Mouse (Mus musculus): ENCODE results near the gene Kyat3. TPM values are rescaled to one million over a fixed set of nuclear protein-coding genes. Genes with fewer than 3 reads are reported as not detected.
"Not testable (repeated sequence)": the region's sequence is repeated elsewhere in the genome, so short reads cannot be mapped to it uniquely, and the experiment has no call there.

The Kyat3 gene
- polyA plus RNA-seq (2016; fragmentation: Nextera tagmentation; extraction: Ambion mirVana), result 10.2 and 11.9 TPM in 2 replicates

DNA sequence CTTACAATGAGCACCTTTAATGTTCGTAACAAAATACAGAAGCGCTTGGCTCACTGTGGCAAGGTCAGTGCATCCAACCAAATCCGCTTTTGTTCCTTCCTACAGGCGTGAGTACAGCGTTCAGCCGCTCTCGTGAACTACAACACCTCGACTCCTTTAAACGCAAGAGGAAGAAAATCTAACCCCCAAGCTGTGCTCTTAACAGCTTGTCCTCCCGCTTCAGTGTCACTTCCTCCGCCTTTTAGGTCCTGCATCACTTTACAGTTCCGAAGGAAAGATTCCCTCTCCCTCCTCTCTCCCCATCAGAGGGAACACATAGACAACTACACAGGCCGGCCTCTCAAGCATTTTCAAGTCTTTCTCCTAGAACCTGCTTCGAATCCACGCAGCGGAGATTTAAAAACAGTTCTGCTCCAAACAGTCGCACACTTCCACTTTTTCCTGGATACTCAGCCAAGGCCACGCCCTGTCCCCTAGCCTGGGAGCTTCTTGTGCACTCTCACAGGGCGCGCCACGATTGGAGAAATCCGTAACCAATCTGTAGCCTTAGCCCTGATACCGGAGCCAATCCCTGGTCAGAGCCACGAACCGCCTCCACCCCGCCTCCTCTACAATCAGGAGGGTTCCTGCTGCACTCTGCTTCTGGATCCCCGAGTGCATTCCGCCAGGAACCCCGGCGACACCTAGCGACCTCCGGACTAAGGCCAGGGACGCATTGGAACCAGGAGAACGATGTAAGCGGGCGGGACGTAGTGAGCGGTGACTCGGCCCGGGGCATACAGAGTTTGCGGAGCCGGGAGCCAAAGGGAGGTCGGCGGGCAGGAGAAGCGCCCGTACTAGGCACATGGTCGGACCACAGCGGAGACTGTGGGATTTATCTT, at the start of gene Kyat3:
Kyat3 (plus strand) TSS at position 610 of the 881 bp plus-strand sequence.
- Histone ChIP-seq H3K4me1 (peaks cover 15% of the 10 kb centered on the region), H3K36me3 (no peaks in the 10 kb centered on the region), H3K27ac (0 out of 2 replicates have a peak within 1 kb of the TSS, but pooled peaks have one; percentile 24), H3K4me3 (peak within 1 kb of the TSS; percentile 59), H3K4me2 (replicated peaks) (peak within 1 kb of the TSS; percentile 77), H3K9me3 (replicated peaks) (no peaks in the 10 kb centered on the region), H3K27me3 (peaks cover 12% of the 10 kb centered on the region; the same call in 1 of the 2 replicates), H3K9ac (peak within 1 kb of the TSS; percentile 62)
- ATAC-seq (ENCODE audit: low FRiP score), result peak; percentile 100
- WGBS, result under 1% methylated on average over 48 of the region's 48 CpGs

- no peaks in the 10 kb centered on the region; the same call in none of the 2 replicates for H3K9me3 ChIP-seq (replicated peaks)
- H3K4me3 ChIP-seq, result no peak overlapping the region
- H3K9ac ChIP-seq, result no peak overlapping the region
- peak; percentile 19; the same call in 1 of the 2 replicates for ATAC-seq (ENCODE audit: low FRiP score)
- no peak overlapping the region for H3K4me2 ChIP-seq (replicated peaks)
- no peak overlapping the region for H3K27ac ChIP-seq
- H3K36me3 ChIP-seq, result no peaks in the 10 kb centered on the region
- 94% methylated on average over 8 of the region's 8 CpGs for WGBS
- no peaks in the 10 kb centered on the region for H3K4me1 ChIP-seq
- H3K27me3 ChIP-seq, result no peaks in the 10 kb centered on the region
Observed at GRCm38 (mm10) chr3:142664723-142665122, 36.1 kb upstream of the Kyat3 start.

GRCm38 (mm10) chr3:142674607-142675006, 26.2 kb upstream of the Kyat3 start:
- H3K9ac ChIP-seq, result no peak overlapping the region
- ATAC-seq (ENCODE audit: low FRiP score), result no peak

DNA sequence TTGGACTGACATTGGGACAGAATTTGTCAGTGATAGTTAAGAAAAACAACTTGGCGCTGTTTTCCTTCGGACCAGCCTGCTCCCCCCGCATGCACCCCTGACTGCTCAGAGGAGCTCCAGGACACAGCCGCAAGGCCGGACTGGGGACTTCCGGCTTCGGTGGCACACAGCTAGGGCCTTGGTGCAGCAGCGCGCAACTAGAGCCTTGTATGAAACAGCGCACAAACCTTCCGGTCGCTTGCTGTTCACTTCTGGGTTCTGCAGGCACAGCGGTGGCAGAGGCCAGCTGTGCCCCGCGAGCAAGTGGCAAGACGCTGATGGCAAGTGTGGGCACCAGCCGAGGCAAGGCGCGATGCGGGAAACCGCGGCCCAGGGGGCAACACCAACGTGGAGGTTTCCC, 12.9 kb upstream of the Kyat3 start:
- Histone ChIP-seq H3K27ac (no peak overlapping the region), H3K4me2 (replicated peaks) (peak overlapping the region; percentile 24), H3K27me3 (no peaks in the 10 kb centered on the region), H3K9ac (no peak overlapping the region), H3K36me3 (no peaks in the 10 kb centered on the region), H3K9me3 (replicated peaks) (peaks cover 7% of the 10 kb centered on the region; the same call in 1 of the 2 replicates), H3K4me3 (peak overlapping the region; percentile 7; the same call in 1 of the 2 replicates), H3K4me1 (no peaks in the 10 kb centered on the region)
- ATAC-seq (ENCODE audit: low FRiP score), result no peak; the same call in 1 of the 2 replicates
- 59% methylated on average over 23 of the region's 23 CpGs for WGBS

More at GRCm38 (mm10) chr3:142674607-142675006, 26.2 kb upstream of the Kyat3 start:
- Histone ChIP-seq H3K4me3 (no peak overlapping the region), H3K9me3 (replicated peaks) (no peaks in the 10 kb centered on the region), H3K27me3 (no peaks in the 10 kb centered on the region), H3K4me1 (no peaks in the 10 kb centered on the region), H3K27ac (no peak overlapping the region), H3K36me3 (no peaks in the 10 kb centered on the region), H3K4me2 (replicated peaks) (no peak overlapping the region)
- 72% methylated on average over 1 of the region's 1 CpGs for WGBS

GRCm38 (mm10) chr3:142688353-142688752, 12.5 kb upstream of the Kyat3 start:
- H3K4me2 ChIP-seq (replicated peaks), result peak overlapping the region; percentile 24
- ATAC-seq (ENCODE audit: low FRiP score), result peak; percentile 38
- no peak overlapping the region for H3K27ac ChIP-seq
- 40% methylated on average over 11 of the region's 13 CpGs for WGBS
- no peaks in the 10 kb centered on the region for H3K4me1 ChIP-seq
- peak overlapping the region; percentile 7; the same call in 1 of the 2 replicates for H3K4me3 ChIP-seq
- H3K36me3 ChIP-seq, result no peaks in the 10 kb centered on the region
- H3K9ac ChIP-seq, result no peak overlapping the region
- H3K27me3 ChIP-seq, result no peaks in the 10 kb centered on the region
- peaks cover 7% of the 10 kb centered on the region; the same call in 1 of the 2 replicates for H3K9me3 ChIP-seq (replicated peaks)

- 90% methylated on average over 2 of the region's 2 CpGs for WGBS
- no peak for ATAC-seq (ENCODE audit: low FRiP score)
- Histone ChIP-seq H3K27me3 (peaks cover 6% of the 10 kb centered on the region; the same call in 1 of the 2 replicates), H3K9me3 (replicated peaks) (no peaks in the 10 kb centered on the region), H3K4me1 (peaks cover 13% of the 10 kb centered on the region), H3K4me2 (replicated peaks) (no peak overlapping the region), H3K36me3 (no peaks in the 10 kb centered on the region), H3K4me3 (no peak overlapping the region), H3K27ac (no peak overlapping the region), H3K9ac (no peak overlapping the region)
Observed at GRCm38 (mm10) chr3:142696517-142696916, 4.3 kb upstream of the Kyat3 start.

DNA sequence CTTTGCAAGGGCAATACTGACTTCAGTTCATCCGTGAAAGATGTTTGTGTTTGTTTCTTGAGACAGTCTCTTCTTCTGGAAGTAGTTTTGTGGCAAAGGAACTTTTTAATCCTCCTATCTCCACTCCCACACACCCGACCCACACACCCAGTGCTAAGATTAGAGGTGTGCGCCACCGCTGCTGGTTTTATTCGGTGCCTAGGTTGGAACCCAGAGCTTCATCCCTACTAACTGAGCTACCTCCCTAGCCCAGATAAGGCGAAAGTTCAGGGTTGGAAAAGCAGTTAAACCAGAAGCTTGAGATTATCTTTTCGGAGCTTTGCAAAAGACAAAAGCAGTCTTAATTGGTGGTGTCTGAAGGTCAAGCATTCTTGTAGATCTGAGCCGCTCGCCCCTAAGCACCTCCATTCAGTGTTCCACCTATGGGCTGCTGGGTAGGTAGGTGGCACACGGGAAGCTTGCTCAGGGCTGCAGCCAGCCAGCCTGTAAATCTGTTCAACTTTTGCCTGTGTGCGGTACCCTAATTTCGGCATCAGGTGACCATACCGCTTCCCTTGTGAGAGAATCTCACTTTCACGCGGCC, 647 bp downstream of the Kyat3 start:
- WGBS, result 27% methylated on average over 15 of the region's 15 CpGs
- peak overlapping the region; percentile 59 for H3K4me3 ChIP-seq

DNA sequence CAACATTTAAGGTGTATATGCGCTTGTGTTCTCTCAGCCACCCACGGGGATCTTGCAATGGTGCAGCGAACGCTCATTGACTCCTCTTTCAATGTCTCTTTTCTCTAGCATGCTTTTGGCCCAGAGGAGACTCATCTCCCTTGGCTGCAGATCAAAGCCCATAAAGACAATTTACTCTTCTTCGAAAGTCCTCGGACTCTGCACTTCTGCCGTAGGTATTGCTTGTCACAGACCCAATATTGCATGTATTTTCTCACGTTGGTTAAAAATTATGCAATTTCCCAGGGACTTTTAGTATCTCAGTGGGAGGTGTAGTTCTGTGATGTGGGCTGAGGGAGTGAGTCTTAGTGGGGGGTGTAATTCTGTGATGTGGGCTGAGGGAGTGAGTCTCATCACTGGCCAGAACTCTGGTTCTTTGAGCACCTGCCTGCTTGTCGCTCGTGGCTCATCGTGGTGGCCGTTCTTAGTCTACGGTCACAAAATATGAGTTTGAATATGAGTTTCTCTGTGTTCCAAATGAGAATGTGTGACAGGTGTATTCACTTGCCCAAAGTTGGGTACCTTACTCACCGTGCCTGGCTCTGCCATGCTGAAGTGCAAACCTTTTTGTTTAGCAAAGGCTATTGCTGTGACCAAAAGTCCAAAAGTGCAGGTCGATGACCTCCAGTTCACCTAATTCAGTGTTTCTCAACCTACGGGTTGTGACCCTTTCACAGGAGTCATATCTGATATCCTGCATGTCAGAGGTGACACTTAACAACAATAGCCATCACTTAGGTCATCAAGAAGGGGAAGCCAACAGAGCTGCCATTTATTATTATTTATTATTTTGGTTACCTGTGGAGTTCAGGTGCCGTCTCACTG, 6.0 kb downstream of the Kyat3 start:
- Histone ChIP-seq H3K4me3 (no peak overlapping the region), H3K27me3 (peaks cover 3% of the 10 kb centered on the region; the same call in 1 of the 2 replicates), H3K27ac (no peak overlapping the region), H3K9me3 (replicated peaks) (no peaks in the 10 kb centered on the region), H3K4me2 (replicated peaks) (no peak overlapping the region), H3K36me3 (no peaks in the 10 kb centered on the region), H3K4me1 (no peaks in the 10 kb centered on the region), H3K9ac (no peak overlapping the region)
- no peak for ATAC-seq (ENCODE audit: low FRiP score)
- 91% methylated on average over 17 of the region's 17 CpGs for WGBS

More for the DNA sequence above, 647 bp downstream of the Kyat3 start:
- ATAC-seq (ENCODE audit: low FRiP score), result peak; percentile 7; the same call in 1 of the 2 replicates
- peak overlapping the region; percentile 77 for H3K4me2 ChIP-seq (replicated peaks)
- peaks cover 15% of the 10 kb centered on the region for H3K4me1 ChIP-seq
- peak overlapping the region; percentile 62 for H3K9ac ChIP-seq
- H3K36me3 ChIP-seq, result no peaks in the 10 kb centered on the region
- no peaks in the 10 kb centered on the region for H3K9me3 ChIP-seq (replicated peaks)
- no peak overlapping the region for H3K27ac ChIP-seq
- peaks cover 12% of the 10 kb centered on the region; the same call in 1 of the 2 replicates for H3K27me3 ChIP-seq

- not testable (repeated sequence) for ATAC-seq (ENCODE audit: low FRiP score)
- WGBS, result 81% methylated on average over 13 of the region's 13 CpGs
Observed at GRCm38 (mm10) chr3:142708181-142708848, 7.5 kb downstream of the Kyat3 start.

DNA sequence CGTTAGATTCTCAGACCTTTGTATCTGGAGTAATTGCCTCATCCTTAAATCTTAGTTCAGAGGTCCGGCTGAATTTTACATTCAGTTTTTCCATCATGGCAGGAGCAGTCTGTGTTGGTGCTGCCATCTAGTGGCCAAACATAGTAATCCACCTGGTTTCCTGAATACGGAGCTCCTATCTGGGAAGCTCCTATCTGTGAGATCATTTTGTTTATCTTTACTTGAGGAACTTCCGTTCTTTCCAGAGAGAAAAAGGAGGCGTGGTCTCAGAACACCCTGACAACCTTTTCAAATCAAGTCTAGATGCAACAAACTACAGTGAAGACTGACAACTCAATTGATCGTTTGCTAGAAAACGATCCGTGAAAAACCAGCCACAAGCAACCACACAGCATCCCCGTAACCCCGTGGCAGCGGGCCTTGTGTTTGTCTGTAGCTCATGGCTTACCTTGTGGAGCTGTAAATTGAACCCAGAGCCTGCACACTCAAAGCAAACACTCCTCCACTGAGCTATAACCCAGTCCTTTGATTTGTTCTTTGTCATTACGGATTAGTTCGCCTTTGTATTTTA, 8.1 kb downstream of the Kyat3 start:
- Histone ChIP-seq H3K4me1 (no peaks in the 10 kb centered on the region), H3K9me3 (replicated peaks) (no peaks in the 10 kb centered on the region), H3K27ac (no peak overlapping the region), H3K4me2 (replicated peaks) (no peak overlapping the region), H3K27me3 (no peaks in the 10 kb centered on the region), H3K9ac (no peak overlapping the region), H3K36me3 (no peaks in the 10 kb centered on the region), H3K4me3 (no peak overlapping the region)
- 54% methylated on average over 13 of the region's 13 CpGs for WGBS
- no peak for ATAC-seq (ENCODE audit: low FRiP score)

More at GRCm38 (mm10) chr3:142708181-142708848, 7.5 kb downstream of the Kyat3 start:
- not testable (repeated sequence) for H3K4me1 ChIP-seq; H3K27me3 ChIP-seq; H3K36me3 ChIP-seq; H3K27ac ChIP-seq; H3K4me3 ChIP-seq; H3K4me2 ChIP-seq (replicated peaks); H3K9me3 ChIP-seq (replicated peaks); H3K9ac ChIP-seq

Data from hindbrain, embryonic 12.5 days (tissue).